12 mouse cellular contexts compared by ENCODE assay signal in genomic region chr15:95569606-95570005, GRCm38 (mm10).
"Had no signal": no experiment of that assay in that cellular context is flagged by ENCODE, and none has a peak within 500 bp of the region (broad histone marks: within the 10 kb centered on the region; RNA-seq: fewer than 3 reads in every experiment).

No protein-coding gene starts in this region.

- DNase-seq: retina, postnatal 1 day; right cerebral cortex, adult 18-20 months; right cerebral cortex, postnatal 14 days; right cerebral cortex, postnatal 25 days; right cerebral cortex, postnatal 4 days; spleen, adult 18-20 months; thymus, adult 18-20 months; thymus, adult 2 months; thymus, postnatal 14 days; thymus, postnatal 25 days; thymus, postnatal 36 days; thymus, postnatal 4 days had no signal
